Comparison of ENCODE assay signal across 8 mouse cellular contexts in the genomic region with DNA sequence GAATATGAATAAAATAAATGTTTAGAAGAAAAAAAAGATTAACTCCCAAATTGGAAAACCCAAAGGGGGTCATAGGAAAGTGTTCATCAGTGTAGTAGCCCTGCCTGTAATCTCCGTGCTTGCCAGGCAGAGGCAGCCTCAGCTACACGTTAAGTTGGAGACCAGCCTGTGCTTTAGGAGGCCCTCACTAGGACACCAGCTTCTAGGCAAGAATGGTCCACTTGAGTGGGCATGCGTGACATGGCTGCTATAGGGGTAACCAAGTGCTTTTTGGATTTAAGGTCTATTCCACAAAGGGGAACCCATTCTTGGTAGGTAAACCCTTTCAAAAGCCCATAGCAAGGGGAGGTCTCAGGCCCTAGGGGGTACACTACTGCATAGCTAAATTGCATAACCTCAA. TPM values are rescaled to one million over a fixed set of nuclear protein-coding genes. Genes with fewer than 3 reads are reported as not detected.
DNase-seq lines count a peak whose midpoint lies in the region; ATAC-seq lines count a peak whose summit lies in the region.

No protein-coding gene starts in this region.

- H3K36me3 ChIP-seq in megakaryocyte, embryonic 14.5 days (replicated peaks; ENCODE audit: low read length) = peaks cover 32% of the 10 kb centered on the region
- peaks cover 18% of the 10 kb centered on the region for H3K36me3 ChIP-seq in embryonic facial prominence, embryonic 13.5 days
- H3K36me3 ChIP-seq in limb, embryonic 12.5 days = peaks cover 31% of the 10 kb centered on the region
- H3K36me3 ChIP-seq in neural tube, embryonic 15.5 days = peaks cover 7% of the 10 kb centered on the region; the same call in 1 of the 2 replicates

- ATAC-seq in megakaryocyte, adult 5-6 weeks (ENCODE audit: poor library complexity, severe bottlenecking) = no peak
- ATAC-seq in embryonic facial prominence, embryonic 13.5 days (ENCODE audit: insufficient number of reproducible peaks, insufficient read depth, low FRiP score, low TSS enrichment, low read depth) = no peak
- no peak for ATAC-seq in limb, embryonic 12.5 days (ENCODE audit: insufficient number of reproducible peaks, insufficient read depth, low FRiP score, low TSS enrichment, low read depth)
- ATAC-seq in neural tube, embryonic 15.5 days (ENCODE audit: low FRiP score) = no peak

- H3K27me3 ChIP-seq in megakaryocyte, embryonic 14.5 days (replicated peaks) = no peaks in the 10 kb centered on the region
- no peaks in the 10 kb centered on the region for H3K27me3 ChIP-seq in embryonic facial prominence, embryonic 13.5 days
- no peaks in the 10 kb centered on the region for H3K27me3 ChIP-seq in limb, embryonic 12.5 days
- H3K27me3 ChIP-seq in neural tube, embryonic 15.5 days (replicated peaks) = no peaks in the 10 kb centered on the region

- H3K9me3 ChIP-seq in megakaryocyte, embryonic 14.5 days = no peaks in the 10 kb centered on the region
- no peaks in the 10 kb centered on the region for H3K9me3 ChIP-seq in embryonic facial prominence, embryonic 13.5 days
- no peaks in the 10 kb centered on the region for H3K9me3 ChIP-seq in limb, embryonic 12.5 days
- no peaks in the 10 kb centered on the region for H3K9me3 ChIP-seq in neural tube, embryonic 15.5 days (replicated peaks)

- peak overlapping the region; percentile 72 for H3K4me2 ChIP-seq in embryonic facial prominence, embryonic 13.5 days
- H3K4me2 ChIP-seq in limb, embryonic 12.5 days = peak overlapping the region; percentile 77
- H3K4me2 ChIP-seq in neural tube, embryonic 15.5 days = peak overlapping the region; percentile 75

- peak overlapping the region; percentile 87 for H3K4me3 ChIP-seq in megakaryocyte, embryonic 14.5 days (replicated peaks)
- peak overlapping the region; percentile 93 for H3K4me3 ChIP-seq in embryonic facial prominence, embryonic 13.5 days
- peak overlapping the region; percentile 83 for H3K4me3 ChIP-seq in limb, embryonic 12.5 days (replicated peaks)
- H3K4me3 ChIP-seq in neural tube, embryonic 15.5 days (replicated peaks) = peak overlapping the region; percentile 80

- H3K4me1 ChIP-seq in megakaryocyte, embryonic 14.5 days = peaks cover 30% of the 10 kb centered on the region
- H3K4me1 ChIP-seq in embryonic facial prominence, embryonic 13.5 days = peaks cover 13% of the 10 kb centered on the region
- H3K4me1 ChIP-seq in limb, embryonic 12.5 days (replicated peaks) = peaks cover 19% of the 10 kb centered on the region
- peaks cover 26% of the 10 kb centered on the region for H3K4me1 ChIP-seq in neural tube, embryonic 15.5 days

- DNase-seq in gastrocnemius, postnatal 10 days = no peak
- no peak for DNase-seq in adrenal gland, adult 18-20 months (ENCODE audit: low spot score in 2 of 2)
- no peak for DNase-seq in ovary, postnatal 36 days (ENCODE audit: low spot score)

- H3K9ac ChIP-seq in embryonic facial prominence, embryonic 13.5 days = peak overlapping the region; percentile 92
- H3K9ac ChIP-seq in limb, embryonic 12.5 days (replicated peaks) = peak overlapping the region; percentile 51; the same call in 1 of the 2 replicates
- 0 out of 2 replicates have a peak overlapping the region, but pooled peaks have one; percentile 3 for H3K9ac ChIP-seq in neural tube, embryonic 15.5 days (replicated peaks)

- no peak overlapping the region for H3K27ac ChIP-seq in embryonic facial prominence, embryonic 13.5 days
- no peak overlapping the region for H3K27ac ChIP-seq in limb, embryonic 12.5 days
- no peak overlapping the region for H3K27ac ChIP-seq in neural tube, embryonic 15.5 days (replicated peaks)

- 33% methylated on average over 3 of the region's 3 CpGs for WGBS in embryonic facial prominence, embryonic 13.5 days
- WGBS in limb, embryonic 12.5 days = 28% methylated on average over 3 of the region's 3 CpGs
- WGBS in neural tube, embryonic 15.5 days = 23% methylated on average over 3 of the region's 3 CpGs

RNA-seq across cellular contexts. Expression of a gene that starts 1.2 kb away (rescaled TPM):
- 1.00 and 2.5 TPM in 2 replicates for polyA plus RNA-seq in megakaryocyte, embryonic 14.5 days (2012; ENCODE audit: insufficient read depth, low replicate concordance)
- total RNA-seq in megakaryocyte, adult 5-6 weeks (2015) = 28.1 and 30.4 TPM in 2 replicates
- total RNA-seq in megakaryocyte, adult 5-6 weeks (2017) = 66.9 and 71.0 TPM in 2 replicates
- polyA plus RNA-seq in embryonic facial prominence, embryonic 13.5 days (2015; fragmentation: Nextera tagmentation; extraction: Ambion mirVana) = 35.9 and 36.5 TPM in 2 replicates
- polyA plus RNA-seq in limb, embryonic 12.5 days (2016; fragmentation: Nextera tagmentation; extraction: Ambion mirVana) = 56.6 and 59.0 TPM in 2 replicates
- polyA plus RNA-seq in neural tube, embryonic 15.5 days (2015; fragmentation: Nextera tagmentation; extraction: Ambion mirVana) = 11.5 and 18.4 TPM in 2 replicates
- total RNA-seq in gastrocnemius, postnatal 10 days (2021) = 1 to 10 TPM; 3.4 to 5.9 TPM
- total RNA-seq in adrenal gland, adult 18-20 months (2021) = 1 to 10 TPM; 1.4 TPM

RNA-seq across cellular contexts. Expression of a gene that starts 1.3 kb away (rescaled TPM):
- polyA plus RNA-seq in megakaryocyte, embryonic 14.5 days (2012; ENCODE audit: insufficient read depth, low replicate concordance) = 0.18 TPM in 1 of 2 replicates, not detected in the other
- total RNA-seq in megakaryocyte, adult 5-6 weeks (2015) = 20.3 and 23.5 TPM in 2 replicates
- 15.7 and 18.1 TPM in 2 replicates for total RNA-seq in megakaryocyte, adult 5-6 weeks (2017)
- 3.7 TPM in 2 replicates for polyA plus RNA-seq in embryonic facial prominence, embryonic 13.5 days (2015; fragmentation: Nextera tagmentation; extraction: Ambion mirVana)
- 3.2 and 4.0 TPM in 2 replicates for polyA plus RNA-seq in limb, embryonic 12.5 days (2016; fragmentation: Nextera tagmentation; extraction: Ambion mirVana)
- polyA plus RNA-seq in neural tube, embryonic 15.5 days (2015; fragmentation: Nextera tagmentation; extraction: Ambion mirVana) = 1.8 and 2.0 TPM in 2 replicates
- 10 to 100 TPM in 1 of 2 experiments, 1 to 10 TPM in 1; 8.7 to 10.8 TPM for total RNA-seq in gastrocnemius, postnatal 10 days (2021)
- total RNA-seq in adrenal gland, adult 18-20 months (2021) = 10 to 100 TPM; 19.2 to 21.5 TPM

RNA-seq across cellular contexts. Expression of a gene that starts 22.6 kb away (rescaled TPM):
- polyA plus RNA-seq in megakaryocyte, embryonic 14.5 days (2012; ENCODE audit: insufficient read depth, low replicate concordance) = 26.1 and 30.4 TPM in 2 replicates
- 65.7 and 68.3 TPM in 2 replicates for total RNA-seq in megakaryocyte, adult 5-6 weeks (2015)
- total RNA-seq in megakaryocyte, adult 5-6 weeks (2017) = 42.3 and 49.4 TPM in 2 replicates
- 73.1 and 76.5 TPM in 2 replicates for polyA plus RNA-seq in embryonic facial prominence, embryonic 13.5 days (2015; fragmentation: Nextera tagmentation; extraction: Ambion mirVana)
- 83.5 and 94.7 TPM in 2 replicates for polyA plus RNA-seq in limb, embryonic 12.5 days (2016; fragmentation: Nextera tagmentation; extraction: Ambion mirVana)
- 35.6 and 41.6 TPM in 2 replicates for polyA plus RNA-seq in neural tube, embryonic 15.5 days (2015; fragmentation: Nextera tagmentation; extraction: Ambion mirVana)
- 10 to 100 TPM; 39.2 to 50.4 TPM for total RNA-seq in gastrocnemius, postnatal 10 days (2021)
- 10 to 100 TPM; 69.8 to 82.6 TPM for total RNA-seq in adrenal gland, adult 18-20 months (2021)

Comparison
In these comparisons a context has a peak if more than half of its experiments do, and no peak if none do; other contexts are left out.
1. H3K9ac ChIP-seq: peak in every context shown above with its lines; median percentile 92 in embryonic facial prominence, embryonic 13.5 days; 51 in limb, embryonic 12.5 days; 3 in neural tube, embryonic 15.5 days.